Mouse (Mus musculus) erythroblast, embryonic 14.5 days (primary cell): ENCODE data around the gene Cd3eap.

Experiments
- GATA1 ChIP-seq: IDR thresholded peaks from 2 replicates; pipeline ENCODE4 v1.6.1; 2012; ENCODE audit warnings: low read length, inconsistent platforms, mixed read lengths
- TAL1 ChIP-seq: IDR thresholded peaks from 3 replicates; pipeline ENCODE4 v1.6.1; 2012; ENCODE audit warnings: low read length, inconsistent platforms, mixed read lengths

DNA sequence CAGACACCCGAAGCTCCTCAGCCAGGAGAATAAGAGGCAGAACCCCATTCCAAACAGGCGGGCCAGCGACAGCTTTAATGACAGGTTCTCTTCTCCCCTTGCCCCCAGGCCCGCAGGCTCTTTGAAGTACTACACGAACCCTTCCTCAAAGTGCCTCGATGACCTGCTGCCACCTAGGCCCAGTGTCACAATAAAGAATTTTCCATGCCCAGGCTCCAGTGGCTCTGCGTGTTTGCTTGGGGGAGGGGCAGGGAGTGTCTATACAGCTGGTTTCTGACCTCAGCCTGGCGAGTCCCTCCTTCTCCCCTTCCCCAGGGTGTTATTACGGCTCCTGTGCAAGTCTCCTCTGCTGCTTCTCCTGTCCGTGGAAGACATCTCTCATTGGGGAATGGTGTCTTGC lies 3.0 kb downstream of the Cd3eap start:
- TF ChIP-seq TAL1: no peak
- TF ChIP-seq GATA1: no peak
